Mouse (Mus musculus): ENCODE data around the gene Prkag3.
A peak's percentile ranks its signal among the peaks of the same experiment; 100 is the strongest.

The Prkag3 gene

GRCm38 (mm10) chr1:74748643-74749271, at the start of gene Prkag3:
Prkag3 (minus strand) TSS chr1:74749221.
- DNase-seq (ENCODE audit: low read depth in 1 of 2, low spot score in 2 of 2) = peak in 1 of 2 experiments; percentile 30

GRCm38 (mm10) chr1:74797459-74797858, 48.4 kb upstream of the Prkag3 start:
- no peak for DNase-seq (ENCODE audit: low read depth in 1 of 2, low spot score in 2 of 2)

DNA sequence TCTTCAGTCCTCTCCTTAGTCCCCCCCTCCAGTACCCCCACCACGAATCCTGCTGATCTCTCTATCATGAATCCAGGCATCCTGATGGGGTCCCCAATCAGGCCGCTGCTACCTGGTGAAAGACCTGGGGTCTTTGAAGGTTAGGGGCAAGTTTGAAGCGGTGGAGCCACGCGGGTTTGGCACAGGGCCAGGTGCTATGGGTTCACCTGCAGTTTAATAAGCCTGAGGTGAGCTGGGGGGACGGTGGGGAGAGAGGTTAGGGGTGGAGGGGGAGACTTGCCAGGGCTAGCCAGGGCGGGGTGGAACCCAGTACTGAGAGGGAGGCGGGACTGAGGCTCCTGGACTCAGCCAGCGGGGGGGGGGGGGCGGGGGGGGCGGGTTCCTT, 46.1 kb upstream of the Prkag3 start:
- DNase-seq (ENCODE audit: low read depth in 1 of 2, low spot score in 2 of 2) = no peak

DNA sequence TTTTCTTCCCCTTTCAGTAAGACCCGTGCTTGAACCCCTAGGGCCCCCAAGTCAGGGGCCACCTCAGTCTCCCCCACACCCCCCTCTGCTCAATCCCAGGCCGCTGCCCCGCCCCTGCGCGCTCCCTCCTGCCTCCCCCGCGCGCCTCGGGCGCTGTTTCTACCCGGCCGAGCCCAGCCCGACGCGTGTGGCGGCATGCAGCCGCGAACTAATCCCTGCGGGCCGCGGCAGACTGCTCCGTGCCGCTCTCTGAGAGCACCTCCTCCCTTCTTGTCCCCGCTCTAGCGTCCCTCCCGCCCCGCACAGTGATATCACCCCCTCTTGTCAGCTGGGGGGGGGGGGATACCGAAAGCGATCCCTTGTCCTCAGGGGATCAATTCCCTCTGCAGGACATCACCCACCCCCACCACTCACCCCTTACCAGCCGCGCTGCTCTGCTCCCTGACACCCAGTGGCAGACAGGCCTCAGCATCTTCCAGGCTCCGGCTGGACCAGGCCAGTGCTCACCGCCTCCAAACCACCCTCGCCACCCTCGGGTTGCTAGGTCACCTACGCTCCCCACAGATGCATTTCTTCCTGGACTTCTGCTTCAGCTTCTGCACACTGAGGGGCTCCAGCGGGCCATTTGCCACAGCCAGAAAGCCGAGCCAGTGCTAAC, 45.6 kb upstream of the Prkag3 start:
- no peak for DNase-seq (ENCODE audit: low read depth in 1 of 2, low spot score in 2 of 2)

DNA sequence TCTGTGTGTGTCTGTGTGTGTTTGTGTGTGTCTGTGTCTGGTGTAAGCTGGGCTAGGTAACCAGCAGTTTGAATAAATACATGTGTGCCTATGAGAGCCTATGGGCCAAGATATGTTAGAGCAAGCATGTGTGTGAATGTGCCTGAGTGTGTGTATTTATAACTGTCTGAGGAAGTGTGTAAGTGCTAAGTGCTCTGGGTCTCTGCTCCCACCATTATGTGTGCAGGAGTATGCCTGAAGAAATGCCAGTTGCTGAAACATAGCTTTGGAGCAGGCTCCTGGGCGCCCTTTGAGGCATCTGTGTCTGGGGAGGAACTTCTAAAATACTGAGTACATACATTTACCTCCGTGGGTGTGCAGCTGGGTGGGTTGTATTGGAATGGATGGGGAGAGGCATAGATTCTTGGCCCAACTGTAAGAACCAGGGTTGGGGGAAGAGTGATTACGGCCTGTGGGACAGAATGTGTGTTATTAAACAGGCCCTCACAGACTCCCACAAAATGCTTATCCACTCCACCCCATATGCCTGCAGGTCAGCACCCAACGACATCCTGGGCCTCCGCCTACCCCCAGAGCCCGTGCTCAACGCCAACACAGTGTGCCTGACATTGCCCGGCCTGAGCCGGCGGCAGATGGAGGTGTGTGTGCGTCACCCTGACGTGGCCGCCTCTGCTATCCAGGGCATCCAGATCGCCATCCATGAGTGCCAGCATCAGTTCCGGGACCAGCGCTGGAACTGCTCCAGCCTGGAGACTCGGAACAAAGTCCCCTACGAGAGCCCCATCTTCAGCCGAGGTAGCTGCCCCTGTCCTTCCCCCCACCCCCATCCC, 44.0 kb upstream of the Prkag3 start:
- DNase-seq (ENCODE audit: low read depth in 1 of 2, low spot score in 2 of 2) = no peak

- no peak for DNase-seq (ENCODE audit: low read depth in 1 of 2, low spot score in 2 of 2)
Observed at GRCm38 (mm10) chr1:74791249-74791648, 42.2 kb upstream of the Prkag3 start, which contains the start of gene Wnt10a. Wnt10a (plus strand) TSS chr1:74791516.

DNA sequence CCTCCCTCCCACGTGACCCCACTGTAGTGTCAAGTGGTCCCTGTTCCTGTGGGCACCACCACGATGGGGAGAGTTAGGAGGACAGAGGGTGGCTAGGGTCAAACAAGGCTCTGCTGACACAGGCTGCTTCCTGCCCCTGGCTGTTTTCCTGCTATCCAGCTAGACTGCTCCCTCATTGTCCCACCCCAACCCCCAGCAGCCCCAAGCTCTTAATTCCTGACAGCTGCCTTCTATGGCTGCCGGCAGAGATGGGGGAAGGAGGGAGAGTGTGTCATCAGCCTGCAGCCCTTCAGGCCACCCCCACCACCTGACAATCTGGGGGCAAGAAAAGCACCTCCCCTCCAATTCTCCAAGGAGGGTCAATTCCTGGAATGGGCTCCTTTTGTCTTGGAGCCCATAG, 41.1 kb upstream of the Prkag3 start:
- no peak for DNase-seq (ENCODE audit: low read depth in 1 of 2, low spot score in 2 of 2)

- peak in 1 of 2 experiments; percentile 30 for DNase-seq (ENCODE audit: low read depth in 1 of 2, low spot score in 2 of 2)
Observed at GRCm38 (mm10) chr1:74788603-74789176, 39.7 kb upstream of the Prkag3 start.

DNA sequence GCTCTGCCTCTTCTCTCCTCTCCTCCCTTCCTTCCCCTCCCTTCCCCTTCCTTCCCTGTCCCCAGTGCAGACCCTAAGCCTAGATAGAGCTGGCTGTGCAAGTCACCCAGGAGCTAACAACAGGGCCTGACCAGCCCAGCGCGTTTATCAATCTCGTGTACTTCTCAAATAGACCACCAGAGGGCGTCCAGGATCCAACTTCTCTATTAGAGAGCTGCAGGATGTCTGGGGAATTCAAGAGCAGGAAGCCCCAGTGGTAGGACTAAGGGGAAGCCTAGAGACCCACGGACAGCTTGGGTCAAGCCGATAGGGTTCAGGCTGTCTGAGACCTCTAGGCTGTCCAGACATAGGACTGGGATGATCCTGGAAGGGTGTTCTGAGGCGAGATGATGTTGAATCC, 38.8 kb upstream of the Prkag3 start:
- peak; percentile 56 to 71 for DNase-seq (ENCODE audit: low read depth in 1 of 2, low spot score in 2 of 2)

GRCm38 (mm10) chr1:74784041-74784759, 35.2 kb upstream of the Prkag3 start:
- peak in 1 of 2 experiments; percentile 51 for DNase-seq (ENCODE audit: low read depth in 1 of 2, low spot score in 2 of 2)

DNA sequence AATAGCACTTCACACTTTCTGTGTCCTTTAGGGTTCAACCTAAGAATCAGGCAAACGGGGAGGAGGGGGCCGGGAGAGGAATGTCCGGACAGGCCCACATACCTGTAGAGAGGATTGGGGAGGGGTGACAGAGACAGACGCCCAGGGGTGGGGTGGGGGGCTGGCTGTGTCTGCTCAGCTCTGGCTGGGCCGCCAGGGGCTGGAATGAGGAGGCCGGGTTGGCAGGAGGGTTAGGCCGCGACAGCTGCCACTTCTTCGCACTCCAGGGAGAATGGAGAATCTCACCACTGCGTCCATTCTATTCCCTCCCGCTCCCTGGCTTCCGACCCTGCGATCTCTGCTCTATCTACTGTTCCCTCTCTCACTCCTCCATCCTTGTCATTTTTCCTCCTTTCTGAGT, 34.5 kb upstream of the Prkag3 start:
- DNase-seq (ENCODE audit: low read depth in 1 of 2, low spot score in 2 of 2) = no peak

DNA sequence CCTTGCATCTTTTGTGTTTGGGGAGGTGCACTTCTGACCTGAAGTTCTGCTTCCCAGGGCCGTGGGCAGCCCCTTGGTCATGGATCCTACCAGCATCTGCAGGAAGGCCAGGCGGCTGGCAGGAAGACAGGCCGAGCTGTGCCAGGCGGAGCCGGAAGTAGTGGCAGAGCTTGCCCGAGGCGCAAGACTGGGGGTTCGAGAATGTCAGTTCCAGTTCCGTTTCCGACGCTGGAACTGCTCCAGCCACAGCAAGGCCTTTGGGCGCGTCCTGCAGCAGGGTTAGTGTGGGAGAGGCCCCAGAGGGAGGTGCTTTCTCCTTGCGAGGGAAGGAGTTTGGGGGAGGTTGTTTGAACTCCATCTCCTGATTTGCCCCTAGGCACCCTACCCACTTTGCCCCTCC, 33.0 kb upstream of the Prkag3 start:
- DNase-seq (ENCODE audit: low read depth in 1 of 2, low spot score in 2 of 2) = peak; percentile 52 to 57

DNA sequence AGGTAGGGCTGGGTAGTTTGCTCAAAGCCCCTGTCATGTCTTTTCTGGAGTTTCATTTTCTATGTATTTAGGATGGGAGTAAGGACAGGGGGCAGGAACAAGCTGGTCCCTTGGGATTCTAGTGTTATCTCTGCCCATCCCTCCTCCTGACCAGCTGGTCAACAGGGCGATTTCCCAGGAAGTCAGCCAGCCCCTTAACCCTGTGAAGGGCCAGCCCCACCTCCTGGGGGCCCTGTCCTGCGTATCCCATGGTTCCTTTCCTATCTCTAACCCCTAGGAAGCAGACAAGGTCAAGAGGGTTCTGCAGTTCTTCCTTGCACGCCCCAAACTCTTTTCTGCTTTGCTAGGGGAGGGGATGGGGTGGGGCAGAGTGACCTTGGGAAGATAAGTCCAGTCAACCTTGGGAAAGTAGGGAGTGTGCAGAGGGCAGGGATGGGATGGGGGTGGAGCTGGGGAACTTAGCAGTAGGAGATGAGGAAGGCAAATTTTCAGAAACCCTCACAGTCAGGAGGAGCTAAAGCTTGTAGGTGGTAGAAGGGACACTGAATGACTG, 30.0 kb upstream of the Prkag3 start:
- DNase-seq (ENCODE audit: low read depth in 1 of 2, low spot score in 2 of 2) = no peak

DNA sequence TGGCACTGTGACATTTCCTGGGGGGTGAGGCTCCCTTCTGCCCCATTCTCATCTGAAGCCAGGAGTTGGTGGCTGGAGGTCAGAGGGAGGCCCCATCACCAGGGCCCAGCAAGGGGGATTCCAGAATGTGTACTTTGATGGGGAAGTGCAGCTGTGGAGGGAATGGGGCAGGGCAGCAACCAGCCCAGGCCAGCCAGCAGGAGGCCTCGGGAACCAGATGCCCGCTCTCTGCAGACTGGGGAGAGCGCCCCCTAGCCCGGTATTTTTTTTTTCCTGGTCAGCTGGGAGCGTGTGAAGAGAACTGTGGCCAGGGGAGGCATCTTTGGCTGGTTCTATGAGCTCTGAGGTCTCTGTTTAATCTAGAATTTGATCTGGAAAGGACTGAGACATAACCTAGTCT, 26.8 kb upstream of the Prkag3 start:
- peak; percentile 38 to 69 for DNase-seq (ENCODE audit: low read depth in 1 of 2, low spot score in 2 of 2)

- no peak for DNase-seq (ENCODE audit: low read depth in 1 of 2, low spot score in 2 of 2)
Observed at GRCm38 (mm10) chr1:74774062-74774461, 25.0 kb upstream of the Prkag3 start.

DNA sequence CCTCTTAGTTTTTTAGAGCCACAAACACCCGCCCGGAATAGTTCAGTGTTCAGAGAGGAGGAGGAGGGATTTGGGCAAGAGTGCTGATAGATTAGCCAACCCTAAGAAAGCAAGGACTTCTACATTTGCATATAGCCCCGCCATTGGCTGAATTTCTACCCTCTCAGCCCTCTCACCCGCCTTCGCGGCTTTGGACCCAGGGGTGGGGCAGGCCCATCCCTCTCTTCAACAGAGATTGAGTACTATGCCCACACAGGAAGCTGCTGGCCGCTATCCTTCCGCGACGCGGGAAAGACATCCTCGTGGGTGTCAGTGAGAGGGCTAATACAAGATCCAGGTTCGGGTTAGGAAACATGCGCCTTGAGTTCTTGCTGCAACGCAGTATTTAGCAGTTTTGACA, 24.1 kb upstream of the Prkag3 start:
- peak; percentile 47 to 55 for DNase-seq (ENCODE audit: low read depth in 1 of 2, low spot score in 2 of 2)

GRCm38 (mm10) chr1:74771931-74772620, 23.1 kb upstream of the Prkag3 start:
- no peak for DNase-seq (ENCODE audit: low read depth in 1 of 2, low spot score in 2 of 2)

- DNase-seq (ENCODE audit: low read depth in 1 of 2, low spot score in 2 of 2) = no peak
Observed at GRCm38 (mm10) chr1:74771845-74771930, 22.7 kb upstream of the Prkag3 start, which contains the start of gene Wnt6. Wnt6 (plus strand) TSS chr1:74771892.

- no peak for DNase-seq (ENCODE audit: low read depth in 1 of 2, low spot score in 2 of 2)
Observed at GRCm38 (mm10) chr1:74771467-74771844, 22.4 kb upstream of the Prkag3 start.

DNA sequence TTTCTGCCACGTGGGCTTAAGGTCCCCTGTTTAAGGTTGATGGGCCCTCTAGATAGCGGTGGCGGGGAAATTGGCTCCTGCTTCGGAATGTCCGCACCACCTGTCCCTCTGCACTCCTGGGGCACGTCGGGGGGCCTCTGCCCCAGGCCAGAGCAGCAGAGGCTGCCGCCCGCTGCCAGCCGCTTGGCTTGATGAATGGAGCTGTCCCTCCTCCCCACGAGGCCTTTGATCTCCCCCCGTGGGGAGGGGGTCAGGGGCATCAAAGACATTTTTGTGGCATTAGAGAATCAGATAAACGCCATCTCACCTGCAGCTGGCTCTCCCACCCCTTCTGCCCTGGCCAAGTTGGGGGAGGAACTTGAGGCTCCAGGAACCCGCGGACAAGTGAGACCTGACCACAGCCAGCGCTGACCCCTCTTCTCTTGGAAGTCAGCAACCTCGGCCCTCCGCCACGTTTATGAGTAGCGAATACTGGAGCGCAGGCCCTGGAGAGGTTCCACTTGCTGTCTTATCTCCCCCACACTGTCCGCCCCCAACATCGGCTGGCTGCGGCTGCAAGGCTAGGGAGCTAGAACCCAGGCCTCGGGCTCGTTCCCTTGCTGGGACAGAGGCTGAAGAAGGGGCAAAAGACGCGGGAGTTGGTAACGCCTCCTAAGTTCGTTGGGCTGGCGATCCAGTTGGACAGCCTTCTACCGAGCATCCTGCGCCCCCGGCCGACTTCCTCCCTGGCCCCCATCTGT, 21.9 kb upstream of the Prkag3 start:
- no peak for DNase-seq (ENCODE audit: low read depth in 1 of 2, low spot score in 2 of 2)
